Mouse (Mus musculus) forebrain, embryonic 14.5 days (tissue): ENCODE measurements at regions not wholly inside any gene's neighbourhood (a gene's known extent, or its start where the extent isn't known, plus 50 kb on each side); places are given as distances from the start of the nearest gene placed in this dataset.

Experiments used
- ATAC-seq: fragments of 200-750 bp; cut with Nextera tagmentation; 2 replicates; pipeline ENCODE4 v1.8.0; 2017; ENCODE audit warnings: mild to moderate bottlenecking, moderate library complexity
- DNase-seq: peaks from one replicate; pipeline ENCODE4 v3.0.0-alpha.2; 2015; ENCODE audit warnings: low spot score
- H3K27ac ChIP-seq: fragments of 300-500 bp; sonication (generic); 2 replicates; pipeline ENCODE4 v1.5.1; 2014; ENCODE audit warnings: low read depth, mild to moderate bottlenecking, control low read depth, low read length, moderate library complexity
- H3K27me3 ChIP-seq: fragments of 300-500 bp; sonication (generic); replicated peaks from 2 replicates; pipeline ENCODE4 v1.6.1; 2014; ENCODE audit warnings: low read length, control low read depth, mixed read lengths; ENCODE audit not compliant: control insufficient read depth, insufficient read depth
- H3K36me3 ChIP-seq: fragments of 300-500 bp; sonication (generic); 2 replicates; pipeline ENCODE4 v1.6.1; 2014; ENCODE audit warnings: low read length, control low read depth; ENCODE audit not compliant: control insufficient read depth, insufficient read depth
- H3K4me1 ChIP-seq: fragments of 300-500 bp; sonication (generic); 2 replicates; pipeline ENCODE4 v1.6.1; 2014; ENCODE audit warnings: antibody characterized with exemption, low read length, control low read depth; ENCODE audit not compliant: control insufficient read depth, insufficient read depth
- H3K4me2 ChIP-seq: fragments of 300-500 bp; sonication (generic); 2 replicates; pipeline ENCODE4 v1.6.1; 2014; ENCODE audit warnings: mild to moderate bottlenecking, control low read depth, low read length
- H3K4me3 ChIP-seq: fragments of 300-500 bp; sonication (generic); 2 replicates; pipeline ENCODE4 v1.5.1; 2014; ENCODE audit warnings: low read depth, low read length, control low read depth
- H3K9ac ChIP-seq: fragments of 300-500 bp; sonication (generic); 2 replicates; pipeline ENCODE4 v1.6.1; 2014; ENCODE audit warnings: mild to moderate bottlenecking, low read length, control low read depth, moderate library complexity
- H3K9me3 ChIP-seq: fragments of 300-500 bp; sonication (generic); replicated peaks from 2 replicates; pipeline ENCODE4 v1.6.1; 2016; ENCODE audit warnings: low read length, control low read depth, mixed read lengths; ENCODE audit not compliant: control insufficient read depth
- WGBS: fragments of 180-500 bp; shearing (Covaris S2); extraction: QIAGEN DNeasy Blood & Tissue Kit; methylation state at CpG from one replicate; pipeline ENCODE4 v1.1.7; 2014; 5-methylcytosine and 5-hydroxymethylcytosine counted together

DNA sequence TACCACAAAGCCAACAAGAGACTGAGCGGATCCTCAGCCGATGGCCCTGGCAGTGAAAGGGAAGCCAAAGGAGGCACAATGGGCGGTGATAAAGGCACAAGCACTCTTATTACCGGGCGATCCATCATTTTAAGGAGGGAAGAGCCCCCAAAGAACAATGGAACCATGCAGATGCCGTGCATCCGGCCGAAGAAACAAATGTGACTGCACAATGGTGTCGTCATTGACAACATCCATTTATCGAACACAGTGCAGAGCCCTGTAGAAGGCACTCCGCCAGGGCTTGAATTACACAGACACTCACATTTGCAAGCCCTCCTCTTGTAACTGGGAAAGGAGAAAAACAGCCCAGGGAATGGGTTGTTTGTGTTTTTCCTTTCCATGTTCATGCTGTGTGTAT is 80.7 kb upstream of the Atp5g3 start:
- Histone ChIP-seq H3K36me3 (no peaks in the 10 kb centered on the region), H3K9ac (no peak overlapping the region), H3K27me3 (no peaks in the 10 kb centered on the region), H3K9me3 (no peaks in the 10 kb centered on the region), H3K27ac (no peak overlapping the region), H3K4me1 (0 out of 2 replicates have a peak, but pooled peaks cover 4% of the 10 kb centered on the region), H3K4me3 (no peak overlapping the region), H3K4me2 (no peak overlapping the region)
- peak; percentile 28 for DNase-seq
- no peak for ATAC-seq
- WGBS = 58% methylated on average over 11 of the region's 11 CpGs

DNA sequence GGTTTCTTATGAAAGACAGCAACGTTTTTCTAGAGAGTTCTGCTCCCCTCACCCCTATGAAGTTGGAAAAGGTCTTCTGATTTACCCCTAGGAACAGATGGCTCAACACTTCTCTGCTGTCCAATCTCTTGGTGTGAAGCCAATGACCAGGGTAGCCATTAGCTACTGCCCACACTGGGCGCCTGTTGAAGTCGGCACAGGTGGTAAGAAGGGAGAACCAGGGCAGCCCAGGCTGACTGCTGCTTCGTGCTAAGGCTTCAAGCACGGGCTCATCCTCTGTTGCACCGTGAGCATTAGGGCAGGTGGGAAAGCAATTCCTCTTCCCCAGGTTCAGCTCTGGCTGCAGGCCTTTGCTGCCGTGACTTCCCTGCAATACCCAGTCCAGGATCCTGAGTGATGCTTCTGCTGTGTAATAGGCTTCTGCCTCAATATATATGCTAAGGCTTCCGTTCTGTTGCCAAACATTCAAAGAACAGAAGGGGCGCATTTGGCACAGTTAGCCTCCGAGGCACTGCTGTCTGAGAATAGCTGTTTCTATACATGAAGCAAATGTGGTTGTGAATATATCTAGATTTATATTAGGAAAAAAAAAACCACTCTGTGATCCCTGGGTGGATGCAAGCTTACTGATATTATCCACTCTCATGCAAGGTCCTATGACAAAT is 76.4 kb upstream of the Atp5g3 start:
- H3K27me3 ChIP-seq = no peaks in the 10 kb centered on the region
- 0 out of 2 replicates have a peak, but pooled peaks cover 4% of the 10 kb centered on the region for H3K4me1 ChIP-seq
- no peaks in the 10 kb centered on the region for H3K9me3 ChIP-seq
- DNase-seq (peak; percentile 69), ATAC-seq (no peak)
- H3K9ac ChIP-seq = no peak overlapping the region
- H3K4me2 ChIP-seq = no peak overlapping the region
- H3K27ac ChIP-seq = no peak overlapping the region
- no peak overlapping the region for H3K4me3 ChIP-seq
- WGBS = 79% methylated on average over 10 of the region's 10 CpGs
- H3K36me3 ChIP-seq = no peaks in the 10 kb centered on the region

- 88% methylated on average over 6 of the region's 6 CpGs for WGBS
- H3K9me3 ChIP-seq = no peaks in the 10 kb centered on the region
- H3K27me3 ChIP-seq = no peaks in the 10 kb centered on the region
- no peak overlapping the region for H3K9ac ChIP-seq
- no peak overlapping the region for H3K27ac ChIP-seq
- ATAC-seq = no peak
- no peak overlapping the region for H3K4me3 ChIP-seq
- no peaks in the 10 kb centered on the region for H3K36me3 ChIP-seq
- no peaks in the 10 kb centered on the region for H3K4me1 ChIP-seq
- DNase-seq = no peak
- H3K4me2 ChIP-seq = no peak overlapping the region
These were observed 74.8 kb upstream of the Atp5g3 start for GRCm38 (mm10) chr2:73985911-73986250.

DNA sequence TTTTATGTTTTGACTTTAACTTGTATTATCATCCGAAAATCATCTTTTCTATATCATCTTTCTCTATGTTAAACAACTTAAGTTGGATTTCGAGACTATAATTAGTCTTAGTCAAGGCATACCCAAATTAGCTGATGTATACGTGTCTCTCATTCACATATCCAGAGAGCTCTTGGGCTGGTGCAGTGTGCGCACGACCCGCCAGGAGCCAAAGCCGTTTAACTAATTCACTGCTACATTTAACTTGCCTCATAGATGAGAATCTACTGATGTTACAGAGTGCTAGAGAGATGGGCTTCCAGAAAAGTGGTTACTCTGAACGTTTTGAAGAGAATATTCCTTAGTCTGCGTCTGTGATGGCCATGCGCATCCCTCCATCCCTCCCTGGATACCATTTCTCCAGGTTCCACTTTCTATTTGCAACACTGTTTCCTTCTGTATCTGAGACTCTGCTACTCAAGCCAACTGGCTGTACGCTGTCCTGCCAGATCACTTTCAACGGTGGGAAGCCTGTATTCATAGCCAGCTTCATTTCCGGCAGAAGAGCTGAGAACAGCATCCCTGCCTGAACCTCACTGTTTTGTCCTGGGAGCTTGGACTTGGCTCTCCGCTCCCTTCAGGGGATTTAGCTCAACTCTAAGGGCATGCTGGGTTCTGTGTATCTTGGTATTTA is 74.2 kb upstream of the Atp5g3 start:
- H3K9me3 ChIP-seq = no peaks in the 10 kb centered on the region
- H3K36me3 ChIP-seq = no peaks in the 10 kb centered on the region
- no peaks in the 10 kb centered on the region for H3K4me1 ChIP-seq
- H3K27ac ChIP-seq = no peak overlapping the region
- ATAC-seq (no peak), DNase-seq (no peak)
- H3K4me3 ChIP-seq = no peak overlapping the region
- WGBS = 82% methylated on average over 14 of the region's 14 CpGs
- H3K27me3 ChIP-seq = no peaks in the 10 kb centered on the region
- H3K9ac ChIP-seq = no peak overlapping the region
- no peak overlapping the region for H3K4me2 ChIP-seq

- Histone ChIP-seq H3K9ac (no peak overlapping the region), H3K4me3 (no peak overlapping the region), H3K4me2 (no peak overlapping the region), H3K27me3 (no peaks in the 10 kb centered on the region), H3K4me1 (peaks cover 5% of the 10 kb centered on the region; the same call in 1 of the 2 replicates), H3K27ac (no peak overlapping the region), H3K36me3 (no peaks in the 10 kb centered on the region), H3K9me3 (no peaks in the 10 kb centered on the region)
- WGBS = 52% methylated on average over 4 of the region's 4 CpGs
- DNase-seq (no peak), ATAC-seq (no peak)
These were observed 72.0 kb upstream of the Atp5g3 start for GRCm38 (mm10) chr2:73983166-73983565.

DNA sequence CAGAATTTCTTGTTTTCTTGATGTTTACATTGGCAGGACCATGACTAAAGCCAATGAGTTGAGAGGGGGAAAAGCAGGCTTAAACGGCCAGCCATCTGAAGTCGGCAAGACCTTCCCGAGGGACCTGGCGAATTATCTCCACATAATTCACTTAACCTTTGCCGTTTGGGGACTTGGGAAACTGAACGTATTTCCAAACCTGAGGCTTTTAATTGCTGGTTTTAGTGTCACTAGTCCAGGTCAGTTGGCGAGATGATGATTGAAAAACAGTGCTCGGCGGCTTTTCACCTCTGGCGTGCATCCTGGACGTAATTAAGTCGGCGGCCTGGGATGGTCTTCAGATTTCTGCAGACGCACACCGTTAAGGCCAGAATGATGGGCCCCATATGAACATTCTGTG is 66.9 kb upstream of the Atp5g3 start:
- WGBS = 86% methylated on average over 15 of the region's 15 CpGs
- H3K4me1 ChIP-seq = peaks cover 5% of the 10 kb centered on the region; the same call in 1 of the 2 replicates

GRCm38 (mm10) chr2:73973774-73974173 is 62.6 kb upstream of the Atp5g3 start:
- WGBS = 76% methylated on average over 3 of the region's 3 CpGs
- no peaks in the 10 kb centered on the region for H3K36me3 ChIP-seq
- H3K4me1 ChIP-seq = no peaks in the 10 kb centered on the region
- H3K9me3 ChIP-seq = no peaks in the 10 kb centered on the region
- H3K27ac ChIP-seq = no peak overlapping the region
- no peaks in the 10 kb centered on the region for H3K27me3 ChIP-seq
- ATAC-seq = no peak
- H3K4me3 ChIP-seq = no peak overlapping the region
- H3K4me2 ChIP-seq = no peak overlapping the region
- H3K9ac ChIP-seq = no peak overlapping the region
- no peak for DNase-seq

More for the DNA sequence above, 66.9 kb upstream of the Atp5g3 start:
- Histone ChIP-seq H3K4me3 (no peak overlapping the region), H3K27ac (no peak overlapping the region), H3K27me3 (no peaks in the 10 kb centered on the region), H3K4me2 (no peak overlapping the region), H3K9ac (no peak overlapping the region), H3K36me3 (no peaks in the 10 kb centered on the region), H3K9me3 (no peaks in the 10 kb centered on the region)
- DNase-seq (no peak), ATAC-seq (no peak)

DNA sequence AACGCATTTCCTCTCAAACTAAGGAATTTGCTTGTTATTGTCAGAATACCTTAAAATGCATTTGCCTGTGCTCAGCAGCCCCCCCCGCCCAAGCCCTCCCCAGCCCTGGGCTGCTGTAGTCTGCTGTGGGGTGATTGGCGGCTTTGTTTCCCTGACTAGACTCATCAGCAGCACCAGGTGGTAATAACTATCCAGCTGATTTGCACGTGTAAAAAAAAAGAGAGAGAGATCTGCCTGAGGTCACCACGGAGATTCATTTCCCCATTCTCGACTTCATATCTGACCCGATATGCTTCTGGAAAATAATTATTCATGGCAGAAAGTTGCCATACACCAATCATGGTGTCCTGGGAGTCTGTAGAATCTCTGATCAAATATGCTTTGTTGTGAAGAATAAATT is 56.5 kb upstream of the Atp5g3 start:
- no peaks in the 10 kb centered on the region for H3K9me3 ChIP-seq
- no peak overlapping the region for H3K9ac ChIP-seq
- H3K27ac ChIP-seq = no peak overlapping the region
- H3K4me3 ChIP-seq = no peak overlapping the region
- DNase-seq = no peak
- H3K4me1 ChIP-seq = no peaks in the 10 kb centered on the region
- 64% methylated on average over 7 of the region's 7 CpGs for WGBS
- H3K36me3 ChIP-seq = no peaks in the 10 kb centered on the region
- no peak for ATAC-seq
- H3K27me3 ChIP-seq = no peaks in the 10 kb centered on the region
- no peak overlapping the region for H3K4me2 ChIP-seq

GRCm38 (mm10) chr2:73965595-73965994 is 54.5 kb upstream of the Atp5g3 start:
- 10% methylated on average over 4 of the region's 4 CpGs for WGBS
- ATAC-seq = no peak
- no peak overlapping the region for H3K4me2 ChIP-seq
- H3K4me1 ChIP-seq = no peaks in the 10 kb centered on the region
- no peak overlapping the region for H3K9ac ChIP-seq
- no peak overlapping the region for H3K27ac ChIP-seq
- no peak overlapping the region for H3K4me3 ChIP-seq
- no peaks in the 10 kb centered on the region for H3K36me3 ChIP-seq
- peak; percentile 78 for DNase-seq
- H3K27me3 ChIP-seq = no peaks in the 10 kb centered on the region
- H3K9me3 ChIP-seq = no peaks in the 10 kb centered on the region
